Mouse (Mus musculus) testis, adult 2 months (tissue): Measurements from ENCODE around the gene Mindy2. TPM values are rescaled to one million over a fixed set of nuclear protein-coding genes. Genes with fewer than 3 reads are reported as not detected.

Experiments
- H3K27ac ChIP-seq: fragments of 200-500 bp; 2 replicates; pipeline ENCODE4 v1.5.1; 2012; ENCODE audit warnings: low read depth, low read length; ENCODE audit not compliant: control insufficient read depth, insufficient read depth
- H3K27me3 ChIP-seq: fragments of 200-500 bp; 2 replicates; pipeline ENCODE4 v1.6.1; 2012; ENCODE audit warnings: mild to moderate bottlenecking, low read length, moderate library complexity; ENCODE audit not compliant: control insufficient read depth, insufficient read depth
- H3K36me3 ChIP-seq: fragments of 200-500 bp; 2 replicates; pipeline ENCODE4 v1.6.1; 2012; ENCODE audit warnings: mild to moderate bottlenecking, low read length; ENCODE audit not compliant: control insufficient read depth, insufficient read depth
- H3K4me1 ChIP-seq: fragments of 200-500 bp; 2 replicates; pipeline ENCODE4 v1.6.1; 2012; ENCODE audit warnings: low read length; ENCODE audit not compliant: control insufficient read depth, insufficient read depth
- H3K4me3 ChIP-seq: fragments of 200-500 bp; 2 replicates; pipeline ENCODE4 v1.5.1; 2012; ENCODE audit warnings: low read depth, mild to moderate bottlenecking, low read length, moderate library complexity, mixed read lengths; ENCODE audit not compliant: control insufficient read depth
- CTCF ChIP-seq: fragments of 200-500 bp; IDR thresholded peaks from 2 replicates; pipeline ENCODE4 v1.5.1; 2012; ENCODE audit warnings: low read depth, mild to moderate bottlenecking, inconsistent platforms, low read length, moderate library complexity; ENCODE audit not compliant: control insufficient read depth, insufficient read depth, insufficient replicate concordance
- POLR2A ChIP-seq: fragments of 200-500 bp; IDR thresholded peaks from 2 replicates; pipeline ENCODE4 v1.6.1; 2012; ENCODE audit warnings: low read depth, mild to moderate bottlenecking, inconsistent platforms, low read length, moderate library complexity; ENCODE audit not compliant: control insufficient read depth
- polyA plus RNA-seq: library from polyadenylated mRNA; depleted of rRNA; stranded (reverse); fragments of >200 nt; gene quantifications from 2 replicates; pipeline ENCODE4 v1.2.3, GENCODE M21; 2012; rRNA removed

Gene Mindy2
- polyA plus RNA-seq: 1.6 and 1.7 TPM in 2 replicates

- peak within 1 kb of the TSS; percentile 90 for H3K4me3 ChIP-seq
- no peaks in the 10 kb centered on the region for H3K27me3 ChIP-seq
- peak within 1 kb of the TSS; percentile 90 for H3K27ac ChIP-seq
- peaks cover 3% of the 10 kb centered on the region for H3K4me1 ChIP-seq
- H3K36me3 ChIP-seq: no peaks in the 10 kb centered on the region
- TF ChIP-seq CTCF (no peak), POLR2A (peak; percentile 88)
Measured at GRCm38 (mm10) chr9:70657013-70657967, at the start of gene Mindy2. TSS of gene Mindy2 (minus strand) at chr9:70657174.

- Histone ChIP-seq H3K36me3 (no peaks in the 10 kb centered on the region), H3K27ac (no peak overlapping the region), H3K27me3 (no peaks in the 10 kb centered on the region), H3K4me1 (no peaks in the 10 kb centered on the region), H3K4me3 (no peak overlapping the region)
- TF ChIP-seq POLR2A (no peak), CTCF (no peak)
Measured at GRCm38 (mm10) chr9:70706444-70706843, 49.5 kb upstream of the Mindy2 start.

GRCm38 (mm10) chr9:70703597-70704203 is 46.7 kb upstream of the Mindy2 start:
- H3K27me3 ChIP-seq: no peaks in the 10 kb centered on the region

GRCm38 (mm10) chr9:70698090-70698489 is 41.1 kb upstream of the Mindy2 start:
- H3K27ac ChIP-seq: no peak overlapping the region
- H3K27me3 ChIP-seq: no peaks in the 10 kb centered on the region
- no peaks in the 10 kb centered on the region for H3K36me3 ChIP-seq
- H3K4me3 ChIP-seq: no peak overlapping the region
- no peaks in the 10 kb centered on the region for H3K4me1 ChIP-seq
- no peak for TF ChIP-seq POLR2A
- no peak for TF ChIP-seq CTCF

More at GRCm38 (mm10) chr9:70703597-70704203, 46.7 kb upstream of the Mindy2 start:
- Histone ChIP-seq H3K27ac (no peak overlapping the region), H3K4me3 (no peak overlapping the region), H3K36me3 (no peaks in the 10 kb centered on the region), H3K4me1 (no peaks in the 10 kb centered on the region)
- no peak for TF ChIP-seq POLR2A
- TF ChIP-seq CTCF: no peak

GRCm38 (mm10) chr9:70695723-70696122 is 38.7 kb upstream of the Mindy2 start:
- Histone ChIP-seq H3K27me3 (no peaks in the 10 kb centered on the region), H3K4me1 (no peaks in the 10 kb centered on the region), H3K36me3 (no peaks in the 10 kb centered on the region), H3K4me3 (no peak overlapping the region), H3K27ac (no peak overlapping the region)
- TF ChIP-seq POLR2A: no peak
- TF ChIP-seq CTCF: no peak

GRCm38 (mm10) chr9:70691772-70692693 is 35.1 kb upstream of the Mindy2 start:
- no peak for TF ChIP-seq CTCF
- no peak for TF ChIP-seq POLR2A
- Histone ChIP-seq H3K27me3 (no peaks in the 10 kb centered on the region), H3K4me1 (no peaks in the 10 kb centered on the region), H3K27ac (no peak overlapping the region), H3K4me3 (no peak overlapping the region), H3K36me3 (no peaks in the 10 kb centered on the region)

- Histone ChIP-seq H3K27ac (no peak overlapping the region), H3K36me3 (no peaks in the 10 kb centered on the region), H3K4me3 (no peak overlapping the region), H3K4me1 (no peaks in the 10 kb centered on the region), H3K27me3 (no peaks in the 10 kb centered on the region)
- TF ChIP-seq POLR2A (no peak), CTCF (no peak)
Measured at GRCm38 (mm10) chr9:70690579-70690978, 33.6 kb upstream of the Mindy2 start.
